Mouse (Mus musculus): ENCODE measurements around the gene Bst2. TPM values are rescaled to one million over a fixed set of nuclear protein-coding genes. Genes with fewer than 3 reads are reported as not detected.

Gene Bst2
- polyA plus RNA-seq, 1 experiment from 2014 or later, result 28.8 TPM

- peak overlapping the region; percentile 79 for H3K9ac ChIP-seq
- H3K36me3 ChIP-seq, result no peaks in the 10 kb centered on the region
- under 1% methylated on average over 41 of the region's 41 CpGs for WGBS
- peak overlapping the region; percentile 94 for H3K4me2 ChIP-seq
- peak overlapping the region; percentile 69 for H3K4me3 ChIP-seq
- peak overlapping the region; percentile 4; the same call in 1 of the 2 replicates for H3K27ac ChIP-seq (ENCODE audit: poor library complexity, severe bottlenecking)
- ATAC-seq (ENCODE audit: insufficient number of reproducible peaks, low FRiP score), result peak; percentile 83
- peaks cover 35% of the 10 kb centered on the region for H3K27me3 ChIP-seq (replicated peaks)
- H3K4me1 ChIP-seq (replicated peaks), result peaks cover 26% of the 10 kb centered on the region
- no peaks in the 10 kb centered on the region for H3K9me3 ChIP-seq (replicated peaks)
Measured at GRCm38 (mm10) chr8:71570291-71570954, 33.2 kb upstream of the Bst2 start.

DNA sequence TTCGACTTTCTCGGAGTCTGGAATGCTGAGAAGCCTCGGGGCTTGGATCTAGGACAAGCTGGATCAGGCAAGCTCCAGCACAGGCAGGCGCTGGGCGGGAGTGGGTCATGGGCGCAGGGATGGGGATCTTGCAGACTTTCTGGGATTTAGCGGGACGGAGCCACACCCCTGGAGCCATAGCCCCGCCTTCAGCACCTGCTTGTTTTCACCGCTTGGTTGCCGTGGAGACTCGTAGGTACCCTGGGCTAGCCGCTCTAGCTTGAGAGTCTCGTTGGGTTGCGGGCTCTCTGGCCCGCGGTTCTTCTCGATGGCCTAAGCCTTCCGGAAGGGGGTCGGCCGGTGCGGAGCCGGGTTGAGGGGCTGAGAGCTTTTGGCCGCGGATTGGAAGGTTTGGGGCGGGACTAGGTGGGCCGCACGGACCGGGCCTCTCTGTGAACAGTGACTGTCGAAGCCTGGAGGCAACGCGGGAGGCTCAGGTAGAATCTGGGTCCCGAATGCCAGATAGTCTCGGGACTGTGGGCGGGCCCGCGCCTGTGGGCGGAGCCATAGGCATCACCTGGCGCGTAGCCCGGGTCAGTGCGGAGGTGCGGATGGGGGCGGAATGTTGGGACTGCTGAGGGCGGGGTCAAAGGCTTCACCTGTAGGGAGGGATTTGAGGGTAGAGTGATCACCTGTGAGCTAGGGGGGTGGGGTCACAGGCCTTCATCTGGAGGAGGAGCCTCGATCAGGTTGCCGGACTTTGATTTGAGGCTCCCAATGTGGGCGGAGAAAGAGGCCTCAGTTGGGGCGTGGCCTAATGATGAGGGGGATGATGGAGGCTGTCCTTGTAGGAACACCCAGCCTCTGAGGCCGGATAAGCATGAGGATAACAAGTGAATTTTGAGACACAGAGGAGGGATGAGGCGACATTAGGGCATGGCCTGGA is 32.4 kb upstream of the Bst2 start:
- H3K4me3 ChIP-seq, result peak overlapping the region; percentile 69
- no peaks in the 10 kb centered on the region for H3K9me3 ChIP-seq (replicated peaks)
- peak overlapping the region; percentile 94 for H3K4me2 ChIP-seq
- peaks cover 35% of the 10 kb centered on the region for H3K27me3 ChIP-seq (replicated peaks)
- no peaks in the 10 kb centered on the region for H3K36me3 ChIP-seq
- H3K9ac ChIP-seq, result peak overlapping the region; percentile 64
- 1% methylated on average over 51 of the region's 51 CpGs for WGBS
- peak overlapping the region; percentile 4; the same call in 1 of the 2 replicates for H3K27ac ChIP-seq (ENCODE audit: poor library complexity, severe bottlenecking)
- H3K4me1 ChIP-seq (replicated peaks), result peaks cover 26% of the 10 kb centered on the region
- peak; percentile 68 for ATAC-seq (ENCODE audit: insufficient number of reproducible peaks, low FRiP score)

DNA sequence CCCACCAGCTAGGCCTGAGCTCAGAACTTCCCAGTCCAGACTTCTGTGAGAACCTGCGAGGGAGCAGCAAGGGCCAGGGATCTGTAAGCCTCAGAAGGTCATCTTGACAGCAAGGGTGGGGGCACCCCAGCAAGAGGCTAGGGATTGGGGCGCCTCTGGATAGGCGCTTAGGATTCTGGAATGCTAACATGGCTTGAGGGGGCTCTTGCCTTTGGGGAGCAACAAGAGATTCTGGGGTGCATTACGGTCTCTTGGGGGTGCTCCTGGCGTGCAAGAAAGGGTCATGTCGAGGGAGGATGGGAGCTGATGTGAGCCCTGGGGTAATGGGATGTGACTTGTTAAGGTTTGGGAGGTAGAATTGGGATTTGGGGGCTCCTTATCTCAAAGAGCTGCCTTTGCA is 31.7 kb upstream of the Bst2 start:
- Histone ChIP-seq H3K9me3 (replicated peaks) (peaks cover 6% of the 10 kb centered on the region; the same call in 1 of the 2 replicates), H3K27me3 (replicated peaks) (peaks cover 41% of the 10 kb centered on the region), H3K36me3 (no peaks in the 10 kb centered on the region), H3K4me1 (replicated peaks) (peaks cover 26% of the 10 kb centered on the region), H3K27ac (ENCODE audit: poor library complexity, severe bottlenecking) (no peak overlapping the region), H3K9ac (peak overlapping the region; percentile 64; the same call in 1 of the 2 replicates), H3K4me2 (peak overlapping the region; percentile 94), H3K4me3 (peak overlapping the region; percentile 69)
- 36% methylated on average over 6 of the region's 6 CpGs for WGBS
- ATAC-seq (ENCODE audit: insufficient number of reproducible peaks, low FRiP score), result no peak

DNA sequence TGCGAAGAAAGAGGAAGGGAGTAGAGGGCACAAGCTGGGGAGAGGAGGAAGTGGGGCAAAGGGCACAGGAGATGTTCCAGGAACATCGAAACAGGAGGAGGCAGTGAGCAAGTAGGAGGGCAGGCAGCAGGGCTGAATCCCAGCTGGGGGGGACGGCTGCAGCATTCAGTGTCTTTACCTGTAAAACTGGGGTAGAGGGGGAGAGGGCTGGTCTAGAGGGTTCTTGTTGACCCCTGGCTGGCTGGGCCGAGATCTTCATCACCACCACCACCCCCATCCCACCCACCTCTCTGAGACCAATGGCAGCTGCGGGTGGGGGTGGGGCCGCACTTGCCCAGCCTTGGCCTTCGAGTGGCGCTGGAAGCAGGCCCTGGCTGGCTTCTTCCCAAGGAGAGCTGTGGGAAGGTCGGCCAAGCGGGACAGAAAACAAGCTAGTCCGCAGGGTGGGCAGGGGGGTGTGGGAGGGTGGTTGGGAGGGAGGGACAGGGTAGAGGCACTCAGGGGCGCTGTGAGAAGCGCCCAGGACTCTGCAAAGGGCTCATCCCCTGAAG is 31.2 kb upstream of the Bst2 start, which contains the start of gene Slc27a1:
TSS of gene Slc27a1 (plus strand) at position 496 of the 551 bp plus-strand sequence.
- Histone ChIP-seq H3K4me3 (peak within 1 kb of the TSS; percentile 69), H3K27me3 (replicated peaks) (peaks cover 46% of the 10 kb centered on the region), H3K9ac (peak within 1 kb of the TSS; percentile 64), H3K4me1 (replicated peaks) (peaks cover 26% of the 10 kb centered on the region), H3K27ac (ENCODE audit: poor library complexity, severe bottlenecking) (no peak within 1 kb of the TSS), H3K4me2 (peak within 1 kb of the TSS; percentile 94), H3K9me3 (replicated peaks) (peaks cover 7% of the 10 kb centered on the region; the same call in 1 of the 2 replicates), H3K36me3 (no peaks in the 10 kb centered on the region)
- ATAC-seq (ENCODE audit: insufficient number of reproducible peaks, low FRiP score), result no peak
- WGBS, result 17% methylated on average over 13 of the region's 13 CpGs

GRCm38 (mm10) chr8:71567587-71567986 is 30.3 kb upstream of the Bst2 start:
- no peak for ATAC-seq (ENCODE audit: insufficient number of reproducible peaks, low FRiP score)
- H3K4me3 ChIP-seq, result no peak overlapping the region
- H3K9me3 ChIP-seq (replicated peaks), result peaks cover 7% of the 10 kb centered on the region; the same call in 1 of the 2 replicates
- no peaks in the 10 kb centered on the region for H3K36me3 ChIP-seq
- peaks cover 31% of the 10 kb centered on the region for H3K4me1 ChIP-seq (replicated peaks)
- no peak overlapping the region for H3K27ac ChIP-seq (ENCODE audit: poor library complexity, severe bottlenecking)
- H3K27me3 ChIP-seq (replicated peaks), result peaks cover 54% of the 10 kb centered on the region
- 58% methylated on average over 7 of the region's 7 CpGs for WGBS
- no peak overlapping the region for H3K9ac ChIP-seq
- H3K4me2 ChIP-seq, result no peak overlapping the region

GRCm38 (mm10) chr8:71566501-71566900 is 29.2 kb upstream of the Bst2 start, which contains the start of gene Nxnl1:
Gene Nxnl1, minus strand, starts transcription at chr8:71566601.
- Histone ChIP-seq H3K36me3 (no peaks in the 10 kb centered on the region), H3K27ac (ENCODE audit: poor library complexity, severe bottlenecking) (no peak within 1 kb of the TSS), H3K4me1 (replicated peaks) (peaks cover 35% of the 10 kb centered on the region), H3K4me3 (no peak within 1 kb of the TSS), H3K27me3 (replicated peaks) (peaks cover 62% of the 10 kb centered on the region), H3K9me3 (replicated peaks) (peaks cover 7% of the 10 kb centered on the region; the same call in 1 of the 2 replicates), H3K4me2 (no peak within 1 kb of the TSS), H3K9ac (no peak within 1 kb of the TSS)
- ATAC-seq (ENCODE audit: insufficient number of reproducible peaks, low FRiP score), result no peak
- WGBS, result 50% methylated on average over 3 of the region's 3 CpGs

DNA sequence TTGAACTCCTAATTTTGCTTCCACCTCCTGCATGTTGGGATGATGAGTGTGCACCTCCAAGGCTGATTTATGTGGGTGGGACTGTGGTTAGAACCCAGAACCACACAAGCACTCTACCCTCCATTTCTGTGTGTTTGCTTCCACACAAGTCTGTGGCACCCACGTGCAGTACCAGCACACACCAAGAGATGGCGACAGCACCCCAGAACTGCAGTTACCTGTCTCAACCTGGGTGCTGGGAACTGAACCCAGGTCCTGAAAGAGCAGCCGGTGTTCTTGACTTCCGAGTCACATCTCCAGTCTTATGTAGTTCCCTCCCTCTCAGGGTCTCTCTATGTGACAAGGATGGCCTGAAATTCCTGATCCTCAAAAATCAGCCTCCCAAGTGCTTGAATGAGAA is 26.7 kb upstream of the Bst2 start:
- Histone ChIP-seq H3K27me3 (replicated peaks) (peaks cover 84% of the 10 kb centered on the region), H3K9ac (no peak overlapping the region), H3K9me3 (replicated peaks) (peaks cover 7% of the 10 kb centered on the region; the same call in 1 of the 2 replicates), H3K4me3 (no peak overlapping the region), H3K27ac (ENCODE audit: poor library complexity, severe bottlenecking) (no peak overlapping the region), H3K36me3 (no peaks in the 10 kb centered on the region), H3K4me1 (replicated peaks) (peaks cover 18% of the 10 kb centered on the region), H3K4me2 (no peak overlapping the region)
- 80% methylated on average over 4 of the region's 4 CpGs for WGBS
- no peak for ATAC-seq (ENCODE audit: insufficient number of reproducible peaks, low FRiP score)

DNA sequence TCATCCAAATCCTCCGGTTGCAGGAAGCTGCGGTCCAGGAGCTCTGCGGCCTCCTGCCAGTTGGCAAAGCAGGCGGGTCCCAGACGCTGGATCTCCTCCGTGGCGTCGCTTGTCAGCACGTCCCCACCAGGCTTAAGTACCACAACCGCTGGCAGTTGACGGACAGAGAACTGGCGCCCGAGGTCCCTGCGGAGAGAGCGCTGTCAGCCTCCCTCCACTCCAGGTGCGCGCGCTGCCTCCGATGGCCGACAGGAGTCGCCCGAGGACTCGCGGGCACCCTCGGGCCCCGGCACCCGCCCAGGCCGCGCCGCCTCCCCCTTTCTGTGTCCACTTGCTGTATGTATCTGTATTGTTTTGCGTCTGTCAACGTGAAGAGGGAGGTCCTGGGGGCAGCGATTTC is 25.5 kb upstream of the Bst2 start:
- no peak overlapping the region; the same call in 1 of the 2 replicates for H3K9ac ChIP-seq
- no peak for ATAC-seq (ENCODE audit: insufficient number of reproducible peaks, low FRiP score)
- H3K4me1 ChIP-seq (replicated peaks), result peaks cover 20% of the 10 kb centered on the region
- H3K4me2 ChIP-seq, result peak overlapping the region; percentile 62
- peak overlapping the region; percentile 29 for H3K4me3 ChIP-seq
- peaks cover 7% of the 10 kb centered on the region; the same call in 1 of the 2 replicates for H3K9me3 ChIP-seq (replicated peaks)
- H3K36me3 ChIP-seq, result no peaks in the 10 kb centered on the region
- H3K27ac ChIP-seq (ENCODE audit: poor library complexity, severe bottlenecking), result no peak overlapping the region
- H3K27me3 ChIP-seq (replicated peaks), result peaks cover 84% of the 10 kb centered on the region
- 1% methylated on average over 33 of the region's 33 CpGs for WGBS

- Histone ChIP-seq H3K27ac (ENCODE audit: poor library complexity, severe bottlenecking) (no peak overlapping the region), H3K27me3 (replicated peaks) (peaks cover 89% of the 10 kb centered on the region), H3K4me1 (replicated peaks) (peaks cover 20% of the 10 kb centered on the region), H3K4me2 (no peak overlapping the region), H3K9ac (no peak overlapping the region), H3K9me3 (replicated peaks) (peaks cover 7% of the 10 kb centered on the region; the same call in 1 of the 2 replicates), H3K4me3 (no peak overlapping the region), H3K36me3 (no peaks in the 10 kb centered on the region)
- ATAC-seq (ENCODE audit: insufficient number of reproducible peaks, low FRiP score), result no peak
- 4% methylated on average over 15 of the region's 15 CpGs for WGBS
Measured at GRCm38 (mm10) chr8:71561401-71561800, 24.1 kb upstream of the Bst2 start.

GRCm38 (mm10) chr8:71560765-71561164 is 23.5 kb upstream of the Bst2 start:
- Histone ChIP-seq H3K27me3 (replicated peaks) (peaks cover 89% of the 10 kb centered on the region), H3K4me2 (no peak overlapping the region), H3K36me3 (no peaks in the 10 kb centered on the region), H3K27ac (ENCODE audit: poor library complexity, severe bottlenecking) (no peak overlapping the region), H3K4me1 (replicated peaks) (peaks cover 20% of the 10 kb centered on the region), H3K9ac (no peak overlapping the region), H3K9me3 (replicated peaks) (peaks cover 7% of the 10 kb centered on the region; the same call in 1 of the 2 replicates), H3K4me3 (no peak overlapping the region)
- ATAC-seq (ENCODE audit: insufficient number of reproducible peaks, low FRiP score), result no peak
- WGBS, result 78% methylated on average over 5 of the region's 5 CpGs

All from heart, embryonic 12.5 days (tissue).